Mouse (Mus musculus): ENCODE data around the gene Kdm5d.

Kdm5d gene

GRCm38 (mm10) chrY:897393-898227, at the start of gene Kdm5d:
Gene Kdm5d, plus strand, starts transcription at chrY:897788.
- no peak for DNase-seq

- no peak for DNase-seq
These were observed 25.2 kb upstream of the Kdm5d start for GRCm38 (mm10) chrY:872404-872803.

- no peak for DNase-seq
These were observed 24.6 kb upstream of the Kdm5d start for GRCm38 (mm10) chrY:872855-873549.
